Mouse (Mus musculus) neural tube, embryonic 14.5 days (tissue): ENCODE results near the gene Arsb. TPM values are rescaled to one million over a fixed set of nuclear protein-coding genes. Genes with fewer than 3 reads are reported as not detected.

ENCODE experiments used
- ATAC-seq: fragments of 200-750 bp; cut with Nextera tagmentation; 2 replicates; pipeline ENCODE4 v1.8.0; 2017; ENCODE audit warnings: low read depth, mild to moderate bottlenecking, moderate TSS enrichment, moderate library complexity
- H3K27ac ChIP-seq: fragments of 300-500 bp; sonication (generic); 2 replicates; pipeline ENCODE4 v1.5.1; 2014; ENCODE audit warnings: low read depth, mild to moderate bottlenecking, control low read depth, low read length, moderate library complexity, mixed read lengths
- H3K27me3 ChIP-seq: fragments of 300-500 bp; sonication (generic); 2 replicates; pipeline ENCODE4 v1.6.1; 2014; ENCODE audit warnings: low read length; ENCODE audit not compliant: control insufficient read depth, insufficient read depth
- H3K36me3 ChIP-seq: fragments of 300-500 bp; sonication (generic); 2 replicates; pipeline ENCODE4 v1.6.1; 2014; ENCODE audit warnings: low read length, mixed read lengths; ENCODE audit not compliant: control insufficient read depth, insufficient read depth
- H3K4me1 ChIP-seq: fragments of 300-500 bp; sonication (generic); 2 replicates; pipeline ENCODE4 v1.6.1; 2014; ENCODE audit warnings: low read length; ENCODE audit not compliant: control insufficient read depth, insufficient read depth
- H3K4me2 ChIP-seq: fragments of 300-500 bp; sonication (generic); 2 replicates; pipeline ENCODE4 v1.6.1; 2014; ENCODE audit warnings: mild to moderate bottlenecking, low read depth, low read length, control low read depth
- H3K4me3 ChIP-seq: fragments of 300-500 bp; sonication (generic); 2 replicates; pipeline ENCODE4 v1.5.1; 2014; ENCODE audit warnings: low read depth, low read length, control low read depth, mixed read lengths
- H3K9ac ChIP-seq: fragments of 300-500 bp; sonication (generic); replicated peaks from 2 replicates; pipeline ENCODE4 v1.6.1; 2014; ENCODE audit warnings: low read depth, mild to moderate bottlenecking, control low read depth, low read length, mixed read lengths
- H3K9me3 ChIP-seq: fragments of 300-500 bp; sonication (generic); 2 replicates; pipeline ENCODE4 v1.6.1; 2016; ENCODE audit warnings: low read length; ENCODE audit not compliant: control insufficient read depth
- WGBS: fragments of 180-500 bp; shearing (Covaris S2); extraction: QIAGEN DNeasy Blood & Tissue Kit; methylation state at CpG from one replicate; pipeline ENCODE4 v1.1.7; 2014; 5-methylcytosine and 5-hydroxymethylcytosine counted together
- polyA plus RNA-seq: library from polyadenylated mRNA; unstranded; fragments of >200 nt; fragmentation: Nextera tagmentation; extraction: Ambion mirVana; gene quantifications from 2 replicates; pipeline ENCODE4 v1.2.1, GENCODE M21; 2014

The Arsb gene
- polyA plus RNA-seq, 1 experiment from 2014 or later, result 11.3 TPM

- Histone ChIP-seq H3K4me3 (no peak overlapping the region), H3K36me3 (no peaks in the 10 kb centered on the region), H3K9ac (no peak overlapping the region), H3K9me3 (no peaks in the 10 kb centered on the region), H3K27me3 (no peaks in the 10 kb centered on the region), H3K27ac (no peak overlapping the region; the same call in 1 of the 2 replicates), H3K4me1 (no peaks in the 10 kb centered on the region), H3K4me2 (no peak overlapping the region)
- 85% methylated on average over 6 of the region's 6 CpGs for WGBS
- ATAC-seq, result no peak
Measured at GRCm38 (mm10) chr13:93936455-93936854, 165.0 kb downstream of the Arsb start.

- Histone ChIP-seq H3K27me3 (no peaks in the 10 kb centered on the region), H3K9ac (no peak overlapping the region), H3K4me3 (no peak overlapping the region), H3K36me3 (no peaks in the 10 kb centered on the region), H3K4me2 (no peak overlapping the region), H3K4me1 (no peaks in the 10 kb centered on the region), H3K9me3 (no peaks in the 10 kb centered on the region), H3K27ac (no peak overlapping the region)
- ATAC-seq, result no peak
- WGBS, result 33% methylated on average over 2 of the region's 2 CpGs
Measured at GRCm38 (mm10) chr13:93938118-93938517, 166.7 kb downstream of the Arsb start.

GRCm38 (mm10) chr13:93939363-93940127, 168.1 kb downstream of the Arsb start:
- no peaks in the 10 kb centered on the region for H3K9me3 ChIP-seq
- H3K36me3 ChIP-seq, result no peaks in the 10 kb centered on the region
- no peaks in the 10 kb centered on the region for H3K27me3 ChIP-seq
- H3K4me3 ChIP-seq, result no peak overlapping the region
- no peak for ATAC-seq
- H3K4me2 ChIP-seq, result no peak overlapping the region
- H3K9ac ChIP-seq, result no peak overlapping the region
- H3K27ac ChIP-seq, result no peak overlapping the region
- no peaks in the 10 kb centered on the region for H3K4me1 ChIP-seq
- WGBS, result 79% methylated on average over 6 of the region's 6 CpGs

- Histone ChIP-seq H3K4me2 (no peak overlapping the region), H3K27ac (no peak overlapping the region), H3K9me3 (no peaks in the 10 kb centered on the region), H3K4me3 (no peak overlapping the region), H3K9ac (no peak overlapping the region), H3K4me1 (no peaks in the 10 kb centered on the region), H3K36me3 (no peaks in the 10 kb centered on the region), H3K27me3 (no peaks in the 10 kb centered on the region)
- ATAC-seq, result peak; percentile 46; the same call in 1 of the 2 replicates
- WGBS, result 64% methylated on average over 7 of the region's 7 CpGs
Measured at GRCm38 (mm10) chr13:93940742-93941531, 169.5 kb downstream of the Arsb start.

- 45% methylated on average over 9 of the region's 9 CpGs for WGBS
- H3K4me3 ChIP-seq, result no peak overlapping the region
Measured at GRCm38 (mm10) chr13:93950996-93951395, 179.6 kb downstream of the Arsb start.

GRCm38 (mm10) chr13:93951555-93951954, 180.1 kb downstream of the Arsb start:
- Histone ChIP-seq H3K27me3 (no peaks in the 10 kb centered on the region), H3K4me2 (no peak overlapping the region), H3K36me3 (no peaks in the 10 kb centered on the region), H3K27ac (no peak overlapping the region), H3K4me1 (no peaks in the 10 kb centered on the region), H3K9ac (no peak overlapping the region), H3K4me3 (no peak overlapping the region), H3K9me3 (no peaks in the 10 kb centered on the region)
- no peak for ATAC-seq
- 80% methylated on average over 6 of the region's 6 CpGs for WGBS

More at GRCm38 (mm10) chr13:93950996-93951395, 179.6 kb downstream of the Arsb start:
- Histone ChIP-seq H3K9ac (no peak overlapping the region), H3K27me3 (no peaks in the 10 kb centered on the region), H3K36me3 (no peaks in the 10 kb centered on the region), H3K27ac (no peak overlapping the region), H3K4me1 (no peaks in the 10 kb centered on the region), H3K9me3 (no peaks in the 10 kb centered on the region), H3K4me2 (no peak overlapping the region)
- no peak for ATAC-seq

- no peak overlapping the region for H3K4me2 ChIP-seq
- no peaks in the 10 kb centered on the region for H3K9me3 ChIP-seq
- no peak for ATAC-seq
- H3K27ac ChIP-seq, result no peak overlapping the region
- H3K36me3 ChIP-seq, result no peaks in the 10 kb centered on the region
- WGBS, result 97% methylated on average over 4 of the region's 4 CpGs
- no peak overlapping the region for H3K4me3 ChIP-seq
- H3K4me1 ChIP-seq, result no peaks in the 10 kb centered on the region
- H3K9ac ChIP-seq, result no peak overlapping the region
- H3K27me3 ChIP-seq, result no peaks in the 10 kb centered on the region
Measured at GRCm38 (mm10) chr13:93952466-93952865, 181.0 kb downstream of the Arsb start.

GRCm38 (mm10) chr13:93957907-93958306, 186.5 kb downstream of the Arsb start:
- no peaks in the 10 kb centered on the region for H3K4me1 ChIP-seq
- no peak overlapping the region for H3K27ac ChIP-seq
- no peaks in the 10 kb centered on the region for H3K27me3 ChIP-seq
- no peak for ATAC-seq
- no peak overlapping the region for H3K4me3 ChIP-seq
- no peak overlapping the region for H3K9ac ChIP-seq
- H3K4me2 ChIP-seq, result no peak overlapping the region
- no peaks in the 10 kb centered on the region for H3K9me3 ChIP-seq
- no peaks in the 10 kb centered on the region for H3K36me3 ChIP-seq
- 91% methylated on average over 8 of the region's 8 CpGs for WGBS

GRCm38 (mm10) chr13:93966271-93966670, 194.8 kb downstream of the Arsb start:
- Histone ChIP-seq H3K27ac (no peak overlapping the region), H3K4me3 (no peak overlapping the region), H3K9ac (no peak overlapping the region), H3K27me3 (no peaks in the 10 kb centered on the region), H3K9me3 (no peaks in the 10 kb centered on the region), H3K4me2 (no peak overlapping the region), H3K4me1 (no peaks in the 10 kb centered on the region), H3K36me3 (no peaks in the 10 kb centered on the region)
- ATAC-seq, result peak; percentile 31; the same call in 1 of the 2 replicates
